Mouse (Mus musculus): ENCODE results near the gene Gan. TPM values are rescaled to one million over a fixed set of nuclear protein-coding genes. Genes with fewer than 3 reads are reported as not detected.

The Gan gene
- total RNA-seq, 2 experiments from 2014 or later: 7.7 to 12.1 TPM

GRCm38 (mm10) chr8:117199658-117200057 lies 41.7 kb downstream of the Gan start:
- DNase-seq: no peak

GRCm38 (mm10) chr8:117200346-117200745 lies 42.4 kb downstream of the Gan start:
- DNase-seq: no peak

- no peak for DNase-seq
Observed at GRCm38 (mm10) chr8:117200803-117201202, 42.9 kb downstream of the Gan start.

- DNase-seq: no peak
Observed at GRCm38 (mm10) chr8:117201221-117202017, 43.5 kb downstream of the Gan start.

GRCm38 (mm10) chr8:117203085-117203484 lies 45.1 kb downstream of the Gan start:
- no peak for DNase-seq

- no peak for DNase-seq
Observed at GRCm38 (mm10) chr8:117205884-117206283, 47.9 kb downstream of the Gan start.

- DNase-seq: no peak
Observed at GRCm38 (mm10) chr8:117206636-117207035, 48.7 kb downstream of the Gan start.

GRCm38 (mm10) chr8:117209150-117209549 lies 51.2 kb downstream of the Gan start:
- DNase-seq: no peak

- peak; percentile 72 for DNase-seq
Observed at GRCm38 (mm10) chr8:117212100-117212499, 54.2 kb downstream of the Gan start.

GRCm38 (mm10) chr8:117217724-117218123 lies 59.8 kb downstream of the Gan start:
- DNase-seq: no peak

- peak; percentile 52 for DNase-seq
Observed at GRCm38 (mm10) chr8:117222396-117222795, 64.5 kb downstream of the Gan start.

- peak; percentile 93 for DNase-seq
Observed at GRCm38 (mm10) chr8:117224630-117225029, 66.7 kb downstream of the Gan start.

- DNase-seq: no peak
Observed at GRCm38 (mm10) chr8:117226306-117226705, 68.4 kb downstream of the Gan start.

GRCm38 (mm10) chr8:117227339-117227738 lies 69.4 kb downstream of the Gan start:
- no peak for DNase-seq

GRCm38 (mm10) chr8:117233199-117233598 lies 75.3 kb downstream of the Gan start:
- no peak for DNase-seq

- DNase-seq: no peak
Observed at GRCm38 (mm10) chr8:117236531-117236930, 78.6 kb downstream of the Gan start.

GRCm38 (mm10) chr8:117240326-117240725 lies 82.4 kb downstream of the Gan start:
- no peak for DNase-seq

GRCm38 (mm10) chr8:117240841-117241494 lies 83.0 kb downstream of the Gan start:
- DNase-seq: no peak

- DNase-seq: no peak
Observed at GRCm38 (mm10) chr8:117241848-117242247, 83.9 kb downstream of the Gan start.

- peak; percentile 42 for DNase-seq
Observed at GRCm38 (mm10) chr8:117242286-117242685, 84.4 kb downstream of the Gan start.

GRCm38 (mm10) chr8:117244601-117245000 lies 86.7 kb downstream of the Gan start:
- DNase-seq: peak; percentile 37

- no peak for DNase-seq
Observed at GRCm38 (mm10) chr8:117248341-117248740, 90.4 kb downstream of the Gan start.

- no peak for DNase-seq
Observed at GRCm38 (mm10) chr8:117251086-117251681, 93.2 kb downstream of the Gan start.

All from adrenal gland, postnatal 10 days (tissue).